14 mouse cellular contexts compared by ENCODE assay signal in the genomic region with DNA sequence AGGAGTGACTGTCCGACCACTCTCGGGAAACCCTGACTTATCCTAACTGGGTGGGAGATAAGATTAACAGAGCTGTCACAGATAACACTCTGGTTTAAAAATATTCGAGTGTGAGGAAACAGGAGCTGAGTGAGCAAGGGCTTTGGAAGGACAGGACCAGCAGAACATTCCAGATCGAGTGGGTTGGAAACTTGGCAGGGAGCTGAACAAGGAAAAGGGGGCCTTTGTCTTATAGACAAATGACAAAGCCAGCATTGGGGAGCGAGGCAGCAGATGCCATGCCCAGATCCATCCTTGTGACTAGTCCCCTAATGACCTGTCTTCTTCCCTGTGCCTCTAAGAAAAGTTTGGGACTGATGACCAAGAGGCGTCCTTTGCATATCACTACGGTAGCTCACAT. TPM values are rescaled to one million over a fixed set of nuclear protein-coding genes. Genes with fewer than 3 reads are reported as not detected.
DNase-seq lines count a peak whose midpoint lies in the region; ATAC-seq and TF ChIP-seq lines count a peak whose summit lies in the region.
"Had no signal": no experiment of that assay in that cellular context is flagged by ENCODE, and none has a peak within 500 bp of the region (broad histone marks: within the 10 kb centered on the region; RNA-seq: fewer than 3 reads in every experiment).

No protein-coding gene starts in this region.

- TF ChIP-seq CTCF in heart, adult 2 months (IDR thresholded peaks at IDR 0.05) = no peak
- TF ChIP-seq CTCF in lung, embryonic 14.5 days (IDR thresholded peaks at IDR 0.05; ENCODE audit: low read depth) = no peak

- no peaks in the 10 kb centered on the region for H3K27me3 ChIP-seq in heart, adult 2 months (ENCODE audit: control insufficient read depth, insufficient read depth, low read length)
- H3K27me3 ChIP-seq in lung, embryonic 14.5 days (ENCODE audit: insufficient read depth, low read length) = no peaks in the 10 kb centered on the region; the same call in 1 of the 2 replicates
- no peaks in the 10 kb centered on the region for H3K27me3 ChIP-seq in heart, embryonic 15.5 days
- H3K27me3 ChIP-seq in stomach, embryonic 15.5 days (replicated peaks) = no peaks in the 10 kb centered on the region
- no peaks in the 10 kb centered on the region for H3K27me3 ChIP-seq in forebrain, embryonic 15.5 days

- no peak for TF ChIP-seq EP300 in heart, adult 2 months (IDR thresholded peaks at IDR 0.05; ENCODE audit: insufficient read depth, low read depth, low read length)

- TF ChIP-seq POLR2A in heart, adult 2 months (IDR thresholded peaks at IDR 0.05; ENCODE audit: insufficient read depth, low read depth, low read length) = peak; percentile 50; the same call in 1 of the 2 replicates

- H3K9me3 ChIP-seq in lung, embryonic 14.5 days (ENCODE audit: low read depth, low read length) = no peaks in the 10 kb centered on the region
- no peaks in the 10 kb centered on the region for H3K9me3 ChIP-seq in heart, embryonic 15.5 days (replicated peaks)
- H3K9me3 ChIP-seq in stomach, embryonic 15.5 days = no peaks in the 10 kb centered on the region
- no peaks in the 10 kb centered on the region for H3K9me3 ChIP-seq in forebrain, embryonic 15.5 days
- H3K9me3 ChIP-seq: liver, embryonic 12.5 days; midbrain, embryonic 10.5 days had no signal

- H3K36me3 ChIP-seq in heart, adult 2 months (ENCODE audit: control insufficient read depth, insufficient read depth, low read length) = peaks cover 17% of the 10 kb centered on the region
- H3K36me3 ChIP-seq in lung, embryonic 14.5 days (ENCODE audit: insufficient read depth) = no peaks in the 10 kb centered on the region
- H3K36me3 ChIP-seq in heart, embryonic 15.5 days = peaks cover 9% of the 10 kb centered on the region
- H3K36me3 ChIP-seq in stomach, embryonic 15.5 days = no peaks in the 10 kb centered on the region
- no peaks in the 10 kb centered on the region for H3K36me3 ChIP-seq in forebrain, embryonic 15.5 days
- H3K36me3 ChIP-seq: liver, embryonic 12.5 days; midbrain, embryonic 10.5 days had no signal

- ATAC-seq in lung, embryonic 14.5 days (ENCODE audit: insufficient read depth) = no peak
- no peak; the same call in 1 of the 2 replicates for ATAC-seq in heart, embryonic 15.5 days (replicated peaks; ENCODE audit: insufficient number of reproducible peaks, insufficient read depth, low FRiP score, low read depth)
- no peak for ATAC-seq in stomach, embryonic 15.5 days (ENCODE audit: insufficient read depth, low FRiP score, low read depth)
- no peak for ATAC-seq in forebrain, embryonic 15.5 days (replicated peaks)
- ATAC-seq: forebrain, embryonic 14.5 days; liver, embryonic 12.5 days had no signal

- H3K79me2 ChIP-seq in heart, adult 2 months (replicated peaks; ENCODE audit: control insufficient read depth, insufficient read depth, low read length) = no peaks in the 10 kb centered on the region

- WGBS in heart, adult 2 months = 10% methylated on average over 7 of the region's 7 CpGs
- 34% methylated on average over 7 of the region's 7 CpGs for WGBS in lung, embryonic 14.5 days
- WGBS in heart, embryonic 15.5 days = 19% methylated on average over 7 of the region's 7 CpGs
- 39% methylated on average over 7 of the region's 7 CpGs for WGBS in stomach, embryonic 15.5 days
- 75% methylated on average over 7 of the region's 7 CpGs for WGBS in forebrain, embryonic 15.5 days

- peak overlapping the region; percentile 95 for H3K9ac ChIP-seq in heart, adult 2 months (ENCODE audit: low read depth, low read length)
- H3K9ac ChIP-seq in lung, embryonic 14.5 days = no peak overlapping the region; the same call in 1 of the 2 replicates
- H3K9ac ChIP-seq in heart, embryonic 15.5 days = peak overlapping the region; percentile 72
- H3K9ac ChIP-seq in stomach, embryonic 15.5 days = no peak overlapping the region
- H3K9ac ChIP-seq in forebrain, embryonic 15.5 days (replicated peaks) = no peak overlapping the region
- H3K9ac ChIP-seq: liver, embryonic 12.5 days had no signal

- intact Hi-C loops in heart, adult 2 months (cut with DNase I) = no loop called here
- intact Hi-C loops in heart, postnatal 25 days (cut with DNase I) = no loop called here

- H3K4me2 ChIP-seq in lung, embryonic 14.5 days = peak overlapping the region; percentile 41; the same call in 1 of the 2 replicates
- H3K4me2 ChIP-seq in heart, embryonic 15.5 days = peak overlapping the region; percentile 64
- peak overlapping the region; percentile 36 for H3K4me2 ChIP-seq in stomach, embryonic 15.5 days
- H3K4me2 ChIP-seq in forebrain, embryonic 15.5 days (replicated peaks) = no peak overlapping the region
- H3K4me2 ChIP-seq: liver, embryonic 12.5 days had no signal

- no peaks in the 10 kb centered on the region for H3K4me1 ChIP-seq in heart, adult 2 months (ENCODE audit: control insufficient read depth, insufficient read depth, low read length)
- peaks cover 15% of the 10 kb centered on the region for H3K4me1 ChIP-seq in lung, embryonic 14.5 days (ENCODE audit: insufficient read depth)
- H3K4me1 ChIP-seq in heart, embryonic 15.5 days (replicated peaks) = peaks cover 22% of the 10 kb centered on the region
- peaks cover 11% of the 10 kb centered on the region for H3K4me1 ChIP-seq in stomach, embryonic 15.5 days
- H3K4me1 ChIP-seq in forebrain, embryonic 15.5 days = peaks cover 11% of the 10 kb centered on the region
- H3K4me1 ChIP-seq: liver, embryonic 12.5 days had no signal

- H3K27ac ChIP-seq in heart, adult 2 months = peak overlapping the region; percentile 98
- no peak overlapping the region; the same call in 1 of the 2 replicates for H3K27ac ChIP-seq in lung, embryonic 14.5 days (ENCODE audit: low read depth)
- H3K27ac ChIP-seq in heart, embryonic 15.5 days = peak overlapping the region; percentile 100
- H3K27ac ChIP-seq in stomach, embryonic 15.5 days = no peak overlapping the region
- no peak overlapping the region for H3K27ac ChIP-seq in forebrain, embryonic 15.5 days (replicated peaks)
- H3K27ac ChIP-seq: liver, embryonic 12.5 days; midbrain, embryonic 10.5 days had no signal

- H3K4me3 ChIP-seq in heart, adult 2 months = peak overlapping the region; percentile 62
- H3K4me3 ChIP-seq in lung, embryonic 14.5 days (ENCODE audit: low read depth, low read length) = peak overlapping the region; percentile 10; the same call in 1 of the 2 replicates
- H3K4me3 ChIP-seq in heart, embryonic 15.5 days = peak overlapping the region; percentile 71
- peak overlapping the region; percentile 24; the same call in 1 of the 2 replicates for H3K4me3 ChIP-seq in stomach, embryonic 15.5 days (replicated peaks)
- no peak overlapping the region for H3K4me3 ChIP-seq in forebrain, embryonic 15.5 days
- H3K4me3 ChIP-seq: liver, embryonic 12.5 days; midbrain, embryonic 10.5 days had no signal

- peak; percentile 33 to 38 for DNase-seq in heart, adult 2 months
- no peak for DNase-seq in heart, postnatal 25 days (ENCODE audit: low spot score)
- DNase-seq in lung, embryonic 14.5 days = no peak
- DNase-seq in lung, postnatal 25 days (ENCODE audit: low spot score) = no peak
- no peak for DNase-seq in adipocyte (ENCODE audit: low spot score)
- DNase-seq: adrenal gland, postnatal 14 days; cerebellum, adult 11 months; kidney, postnatal 36 days had no signal

RNA-seq across cellular contexts. Expression of a gene that starts 1.8 kb away (rescaled TPM):
- 100 to 1,000 TPM; 131 to 139 TPM for total RNA-seq in heart, adult 2 months (2021)
- polyA plus RNA-seq in heart, adult 2 months (2012; rRNA removed) = 201 and 224 TPM in 2 replicates
- total RNA-seq in heart, postnatal 25 days (2021) = 100 to 1,000 TPM; 141 to 154 TPM
- 3.4 and 6.0 TPM in 2 replicates for polyA plus RNA-seq in lung, embryonic 14.5 days (2014; fragmentation: Nextera tagmentation; extraction: Ambion mirVana)
- polyA plus RNA-seq in heart, embryonic 15.5 days (2015; fragmentation: Nextera tagmentation; extraction: Ambion mirVana) = 236 and 268 TPM in 2 replicates
- 5.4 and 6.9 TPM in 2 replicates for polyA plus RNA-seq in stomach, embryonic 15.5 days (2015; fragmentation: Nextera tagmentation; extraction: Ambion mirVana)
- polyA plus RNA-seq in forebrain, embryonic 15.5 days (2015; fragmentation: Nextera tagmentation; extraction: Ambion mirVana) = 1.4 TPM in 1 of 2 replicates, not detected in the other

RNA-seq across cellular contexts. Expression of a gene that starts 2.8 kb away (rescaled TPM):
- total RNA-seq in heart, adult 2 months (2021) = 1,000 to 10,000 TPM; 2,783 to 3,339 TPM
- polyA plus RNA-seq in heart, adult 2 months (2012; rRNA removed) = 3,110 and 4,349 TPM in 2 replicates
- total RNA-seq in heart, postnatal 25 days (2021) = 1,000 to 10,000 TPM; 2,218 to 2,599 TPM
- polyA plus RNA-seq in lung, embryonic 14.5 days (2014; fragmentation: Nextera tagmentation; extraction: Ambion mirVana) = 41.1 and 64.3 TPM in 2 replicates
- polyA plus RNA-seq in heart, embryonic 15.5 days (2015; fragmentation: Nextera tagmentation; extraction: Ambion mirVana) = 978 and 1,330 TPM in 2 replicates
- 64.1 and 74.6 TPM in 2 replicates for polyA plus RNA-seq in stomach, embryonic 15.5 days (2015; fragmentation: Nextera tagmentation; extraction: Ambion mirVana)
- 13.1 and 14.1 TPM in 2 replicates for polyA plus RNA-seq in forebrain, embryonic 15.5 days (2015; fragmentation: Nextera tagmentation; extraction: Ambion mirVana)

RNA-seq across cellular contexts. Expression of a gene that starts 7.6 kb away (rescaled TPM):
- 1 to 10 TPM; 2.9 to 4.3 TPM for total RNA-seq in heart, adult 2 months (2021)
- 5.6 and 7.4 TPM in 2 replicates for polyA plus RNA-seq in heart, adult 2 months (2012; rRNA removed)
- 1 to 10 TPM; 1.9 to 2.4 TPM for total RNA-seq in heart, postnatal 25 days (2021)
- 9.7 and 10.0 TPM in 2 replicates for polyA plus RNA-seq in lung, embryonic 14.5 days (2014; fragmentation: Nextera tagmentation; extraction: Ambion mirVana)
- polyA plus RNA-seq in heart, embryonic 15.5 days (2015; fragmentation: Nextera tagmentation; extraction: Ambion mirVana) = 8.7 and 9.2 TPM in 2 replicates
- 16.0 and 17.5 TPM in 2 replicates for polyA plus RNA-seq in stomach, embryonic 15.5 days (2015; fragmentation: Nextera tagmentation; extraction: Ambion mirVana)
- polyA plus RNA-seq in forebrain, embryonic 15.5 days (2015; fragmentation: Nextera tagmentation; extraction: Ambion mirVana) = 1.4 and 1.5 TPM in 2 replicates

RNA-seq across cellular contexts. Expression of a gene that starts 14.1 kb away (rescaled TPM):
- total RNA-seq in heart, adult 2 months (2021) = 1 to 10 TPM; 4.7 to 5.1 TPM
- 3.4 and 5.2 TPM in 2 replicates for polyA plus RNA-seq in heart, adult 2 months (2012; rRNA removed)
- 1 to 10 TPM; 5.1 to 5.2 TPM for total RNA-seq in heart, postnatal 25 days (2021)
- polyA plus RNA-seq in lung, embryonic 14.5 days (2014; fragmentation: Nextera tagmentation; extraction: Ambion mirVana) = 15.2 and 15.3 TPM in 2 replicates
- polyA plus RNA-seq in heart, embryonic 15.5 days (2015; fragmentation: Nextera tagmentation; extraction: Ambion mirVana) = 7.6 and 10.2 TPM in 2 replicates
- 12.3 and 12.5 TPM in 2 replicates for polyA plus RNA-seq in stomach, embryonic 15.5 days (2015; fragmentation: Nextera tagmentation; extraction: Ambion mirVana)
- 10.9 and 11.0 TPM in 2 replicates for polyA plus RNA-seq in forebrain, embryonic 15.5 days (2015; fragmentation: Nextera tagmentation; extraction: Ambion mirVana)

RNA-seq across cellular contexts. Expression of a gene that starts 14.6 kb away (rescaled TPM):
- 1 to 10 TPM; 3.4 to 5.4 TPM for total RNA-seq in heart, adult 2 months (2021)
- 2.6 and 4.9 TPM in 2 replicates for polyA plus RNA-seq in heart, adult 2 months (2012; rRNA removed)
- total RNA-seq in heart, postnatal 25 days (2021) = 1 to 10 TPM; 2.5 to 5.3 TPM
- polyA plus RNA-seq in lung, embryonic 14.5 days (2014; fragmentation: Nextera tagmentation; extraction: Ambion mirVana) = 11.6 and 12.1 TPM in 2 replicates
- 9.1 and 9.2 TPM in 2 replicates for polyA plus RNA-seq in heart, embryonic 15.5 days (2015; fragmentation: Nextera tagmentation; extraction: Ambion mirVana)
- 8.0 and 10.9 TPM in 2 replicates for polyA plus RNA-seq in stomach, embryonic 15.5 days (2015; fragmentation: Nextera tagmentation; extraction: Ambion mirVana)
- 24.7 and 26.9 TPM in 2 replicates for polyA plus RNA-seq in forebrain, embryonic 15.5 days (2015; fragmentation: Nextera tagmentation; extraction: Ambion mirVana)

Comparison
In these comparisons a context has a peak if more than half of its experiments do, and no peak if none do; other contexts are left out.
1. DNase-seq: peak in heart, adult 2 months (2 of 2); none in heart, postnatal 25 days (single experiment), lung, embryonic 14.5 days (single experiment), lung, postnatal 25 days (single experiment) and adipocyte (single experiment).
2. H3K27ac ChIP-seq: peak in heart, adult 2 months (single experiment) and heart, embryonic 15.5 days (single experiment); none in lung, embryonic 14.5 days (single experiment), stomach, embryonic 15.5 days (single experiment) and forebrain, embryonic 15.5 days (single experiment).
3. H3K9ac ChIP-seq: peak in heart, adult 2 months (single experiment) and heart, embryonic 15.5 days (single experiment); none in lung, embryonic 14.5 days (single experiment), stomach, embryonic 15.5 days (single experiment) and forebrain, embryonic 15.5 days (single experiment).
4. RNA of a gene that starts 1.8 kb away (polyA plus RNA-seq): 236 to 268 TPM in heart, embryonic 15.5 days and 201 to 224 TPM in heart, adult 2 months; 5.4 to 6.9 TPM in stomach, embryonic 15.5 days, 3.4 to 6.0 TPM in lung, embryonic 14.5 days and 1.4 TPM in forebrain, embryonic 15.5 days; every median in the first group is over 10 times any median in the second.
5. RNA of a gene that starts 2.8 kb away (polyA plus RNA-seq): 3,110 to 4,349 TPM in heart, adult 2 months and 978 to 1,330 TPM in heart, embryonic 15.5 days; 64.1 to 74.6 TPM in stomach, embryonic 15.5 days, 41.1 to 64.3 TPM in lung, embryonic 14.5 days and 13.1 to 14.1 TPM in forebrain, embryonic 15.5 days; every median in the first group is over 10 times any median in the second.